Mouse (Mus musculus) small intestine, adult 2 months (tissue): ENCODE results near the gene Srsf4. TPM values are rescaled to one million over a fixed set of nuclear protein-coding genes. Genes with fewer than 3 reads are reported as not detected.

Experiments used
- H3K27ac ChIP-seq: fragments of 200-500 bp; 2 replicates; pipeline ENCODE4 v1.5.1; 2012; ENCODE audit warnings: low read depth, low read length, control low read depth, inconsistent platforms; ENCODE audit not compliant: insufficient read depth
- H3K27me3 ChIP-seq: fragments of 200-500 bp; 2 replicates; pipeline ENCODE4 v1.6.1; 2012; ENCODE audit warnings: mild to moderate bottlenecking, moderate library complexity, low read length, inconsistent platforms; ENCODE audit not compliant: control insufficient read depth, insufficient read depth
- H3K36me3 ChIP-seq: fragments of 200-500 bp; 2 replicates; pipeline ENCODE4 v1.6.1; 2012; ENCODE audit warnings: mild to moderate bottlenecking, low read length, control low read depth, inconsistent platforms; ENCODE audit not compliant: control insufficient read depth, insufficient read depth
- H3K4me1 ChIP-seq: fragments of 200-500 bp; 2 replicates; pipeline ENCODE4 v1.6.1; 2012; ENCODE audit warnings: low read length, inconsistent platforms, mixed read lengths; ENCODE audit not compliant: control insufficient read depth, insufficient read depth, insufficient read length
- H3K4me3 ChIP-seq: fragments of 200-500 bp; 2 replicates; pipeline ENCODE4 v1.5.1; 2012; ENCODE audit warnings: low read depth, mild to moderate bottlenecking, control low read depth, inconsistent platforms, low read length, moderate library complexity
- CTCF ChIP-seq: fragments of 200-500 bp; IDR thresholded peaks from 2 replicates; pipeline ENCODE4 v1.5.1; 2012; ENCODE audit warnings: low read depth, mild to moderate bottlenecking, control low read depth, inconsistent platforms, low read length, moderate library complexity, mixed read lengths; ENCODE audit not compliant: insufficient replicate concordance, insufficient read length; ENCODE audit errors: extremely low read depth
- POLR2A ChIP-seq: fragments of 200-500 bp; IDR thresholded peaks from 2 replicates; pipeline ENCODE4 v1.6.1; 2012; ENCODE audit warnings: low read depth, mild to moderate bottlenecking, control low read depth, inconsistent platforms, low read length, moderate library complexity
- WGBS: fragments of 180-500 bp; shearing (Covaris S2); methylation state at CpG from one replicate; pipeline ENCODE4 v1.1.7; 2018; 5-methylcytosine and 5-hydroxymethylcytosine counted together
- polyA plus RNA-seq: library from polyadenylated mRNA; depleted of rRNA; stranded (reverse); fragments of >200 nt; gene quantifications from 2 replicates; pipeline ENCODE4 v1.2.3, GENCODE M21; 2012

Srsf4 gene
- polyA plus RNA-seq, 1 experiment: 31.5 TPM

- Histone ChIP-seq H3K36me3 (no peaks in the 10 kb centered on the region), H3K4me3 (peak overlapping the region; percentile 85), H3K27me3 (no peaks in the 10 kb centered on the region), H3K4me1 (peaks cover 5% of the 10 kb centered on the region; the same call in 1 of the 2 replicates), H3K27ac (peak overlapping the region; percentile 93)
- no peak for TF ChIP-seq CTCF
- TF ChIP-seq POLR2A: peak; percentile 25; the same call in 1 of the 2 replicates
- WGBS: under 1% methylated on average over 20 of the region's 20 CpGs
These were observed 736 bp downstream of the Srsf4 start for GRCm38 (mm10) chr4:131874169-131874536.

GRCm38 (mm10) chr4:131874567-131874966, 1.1 kb downstream of the Srsf4 start:
- peak overlapping the region; percentile 93 for H3K27ac ChIP-seq
- WGBS: under 1% methylated on average over 11 of the region's 11 CpGs

GRCm38 (mm10) chr4:131875242-131875641, 1.8 kb downstream of the Srsf4 start:
- TF ChIP-seq POLR2A: no peak
- TF ChIP-seq CTCF: no peak
- Histone ChIP-seq H3K4me1 (peaks cover 7% of the 10 kb centered on the region; the same call in 1 of the 2 replicates), H3K4me3 (no peak overlapping the region; the same call in 1 of the 2 replicates), H3K27me3 (no peaks in the 10 kb centered on the region), H3K27ac (no peak overlapping the region), H3K36me3 (no peaks in the 10 kb centered on the region)
- WGBS: 11% methylated on average over 3 of the region's 3 CpGs

More at GRCm38 (mm10) chr4:131874567-131874966, 1.1 kb downstream of the Srsf4 start:
- Histone ChIP-seq H3K36me3 (no peaks in the 10 kb centered on the region), H3K4me1 (peaks cover 5% of the 10 kb centered on the region; the same call in 1 of the 2 replicates), H3K27me3 (no peaks in the 10 kb centered on the region), H3K4me3 (peak overlapping the region; percentile 85)
- no peak for TF ChIP-seq CTCF
- no peak for TF ChIP-seq POLR2A

- Histone ChIP-seq H3K4me1 (peaks cover 11% of the 10 kb centered on the region; the same call in 1 of the 2 replicates), H3K27ac (no peak overlapping the region)
- TF ChIP-seq CTCF (no peak), POLR2A (no peak)
These were observed 3.4 kb downstream of the Srsf4 start for GRCm38 (mm10) chr4:131876836-131877235.

GRCm38 (mm10) chr4:131879692-131880091, 6.3 kb downstream of the Srsf4 start:
- Histone ChIP-seq H3K4me3 (no peak overlapping the region), H3K4me1 (peaks cover 26% of the 10 kb centered on the region; the same call in 1 of the 2 replicates), H3K36me3 (0 out of 2 replicates have a peak, but pooled peaks cover 1% of the 10 kb centered on the region), H3K27ac (0 out of 2 replicates have a peak overlapping the region, but pooled peaks have one; percentile 5), H3K27me3 (no peaks in the 10 kb centered on the region)
- WGBS: 27% methylated on average over 1 of the region's 1 CpGs
- no peak for TF ChIP-seq CTCF
- TF ChIP-seq POLR2A: no peak

More at GRCm38 (mm10) chr4:131876836-131877235, 3.4 kb downstream of the Srsf4 start:
- no peak overlapping the region for H3K4me3 ChIP-seq
- no peaks in the 10 kb centered on the region for H3K36me3 ChIP-seq
- no peaks in the 10 kb centered on the region for H3K27me3 ChIP-seq
- 40% methylated on average over 2 of the region's 2 CpGs for WGBS

GRCm38 (mm10) chr4:131881306-131881705, 7.9 kb downstream of the Srsf4 start:
- H3K4me1 ChIP-seq: peaks cover 25% of the 10 kb centered on the region; the same call in 1 of the 2 replicates
- TF ChIP-seq CTCF: no peak
- no peak for TF ChIP-seq POLR2A
- 52% methylated on average over 7 of the region's 7 CpGs for WGBS
- H3K27me3 ChIP-seq: no peaks in the 10 kb centered on the region
- peaks cover 17% of the 10 kb centered on the region for H3K36me3 ChIP-seq
- H3K27ac ChIP-seq: peak overlapping the region; percentile 10; the same call in 1 of the 2 replicates
- no peak overlapping the region for H3K4me3 ChIP-seq

- H3K27ac ChIP-seq: peak overlapping the region; percentile 63
- TF ChIP-seq CTCF (peak; percentile 21; the same call in 1 of the 2 replicates), POLR2A (no peak)
- H3K4me3 ChIP-seq: no peak overlapping the region
- WGBS: 25% methylated on average over 6 of the region's 6 CpGs
- peaks cover 22% of the 10 kb centered on the region; the same call in 1 of the 2 replicates for H3K4me1 ChIP-seq
- no peaks in the 10 kb centered on the region for H3K27me3 ChIP-seq
- peaks cover 25% of the 10 kb centered on the region for H3K36me3 ChIP-seq
These were observed 10.2 kb downstream of the Srsf4 start for GRCm38 (mm10) chr4:131883571-131883970.
